Mouse (Mus musculus): ENCODE data around the gene Pex26.

Pex26 gene

DNA sequence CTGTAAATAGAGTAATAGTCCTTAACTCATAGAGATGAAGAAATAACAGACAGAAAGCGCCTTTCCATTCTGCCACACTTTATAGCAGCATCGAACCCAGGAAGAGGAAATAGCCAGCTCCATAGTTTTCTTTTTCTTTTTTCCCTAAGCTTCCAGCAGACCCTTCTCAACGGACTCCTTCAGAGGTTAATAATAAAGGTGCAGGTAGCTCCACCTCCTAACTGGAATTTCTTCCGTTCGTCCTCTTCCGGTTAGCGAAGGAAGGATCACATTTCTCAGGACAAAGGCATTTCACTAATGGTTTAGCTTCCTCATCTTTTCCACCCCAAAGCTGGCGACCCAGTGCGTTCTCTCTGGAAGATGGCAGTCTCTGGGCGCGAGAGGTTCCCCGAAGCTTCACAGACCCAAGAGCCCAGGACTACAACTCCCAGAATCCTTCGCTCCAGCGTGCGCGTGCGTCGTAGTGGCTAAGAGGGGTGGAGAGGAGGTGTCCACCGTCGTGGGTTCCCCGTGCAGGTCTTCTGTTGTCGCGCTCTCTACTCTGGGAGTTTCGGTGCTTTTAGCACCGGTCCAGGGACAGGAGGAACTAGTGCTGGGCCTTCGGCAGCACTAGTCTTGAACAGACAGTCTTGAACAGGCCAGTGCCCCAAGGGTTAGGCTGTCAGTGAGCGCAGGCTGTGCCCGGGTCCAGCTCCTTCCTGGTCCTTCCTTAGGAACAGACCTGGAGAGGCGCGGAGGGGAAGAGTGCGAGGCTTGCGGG, at the start of gene Pex26:
Pex26 (plus strand) TSS at position 254 of the 760 bp plus-strand sequence.
- in situ Hi-C loops (cut with MboI, MseI), result no loop called here

DNA sequence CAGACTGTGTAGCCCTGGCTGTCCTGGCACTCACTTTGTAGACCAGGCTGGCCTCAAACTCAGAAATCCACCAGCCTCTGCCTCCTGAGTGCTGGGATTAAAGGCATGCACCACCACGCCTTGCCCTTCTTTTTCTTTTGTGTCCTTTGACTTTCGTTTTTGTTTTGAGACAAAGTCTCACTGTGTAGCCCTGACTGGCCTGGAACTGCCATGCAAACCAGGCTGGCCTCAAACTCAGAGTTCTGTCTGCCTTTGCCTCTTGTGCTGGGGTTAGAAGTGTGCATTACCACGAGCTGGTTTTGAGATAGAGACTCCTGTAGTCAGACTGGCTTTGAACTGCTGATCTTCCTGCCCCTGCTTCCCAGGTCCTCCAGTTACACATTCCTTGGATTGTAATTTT, 49.2 kb upstream of the Pex26 start:
- in situ Hi-C loops (cut with MboI, MseI), result loop anchor here (5.0 to 10.0 kb wide), 2 partner anchors 43 to 159 kb away; no protein-coding TSS in a partner anchor

DNA sequence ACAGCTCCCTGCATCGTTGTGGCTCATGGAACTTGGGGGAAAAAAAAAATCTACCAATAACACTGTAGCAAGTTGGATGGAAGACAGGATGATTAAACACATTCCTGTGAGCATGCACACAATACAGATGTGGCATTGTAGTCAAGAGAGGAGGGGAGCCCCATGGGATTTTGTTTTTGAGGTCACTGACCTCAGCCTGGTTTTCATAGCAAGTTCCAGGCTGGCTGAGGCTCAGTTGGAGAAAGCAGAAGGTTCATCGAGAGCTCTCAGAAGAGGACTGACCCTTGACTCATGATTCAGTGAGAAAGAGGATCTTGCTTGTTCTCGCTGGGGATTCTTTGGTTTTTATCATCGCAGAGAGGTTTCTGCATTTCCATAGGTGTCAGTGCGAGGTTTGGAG, 48.6 kb upstream of the Pex26 start:
- in situ Hi-C loops (cut with MboI, MseI), result loop anchor here (5.0 to 10.0 kb wide), 2 partner anchors 42 to 160 kb away; no protein-coding TSS in a partner anchor

DNA sequence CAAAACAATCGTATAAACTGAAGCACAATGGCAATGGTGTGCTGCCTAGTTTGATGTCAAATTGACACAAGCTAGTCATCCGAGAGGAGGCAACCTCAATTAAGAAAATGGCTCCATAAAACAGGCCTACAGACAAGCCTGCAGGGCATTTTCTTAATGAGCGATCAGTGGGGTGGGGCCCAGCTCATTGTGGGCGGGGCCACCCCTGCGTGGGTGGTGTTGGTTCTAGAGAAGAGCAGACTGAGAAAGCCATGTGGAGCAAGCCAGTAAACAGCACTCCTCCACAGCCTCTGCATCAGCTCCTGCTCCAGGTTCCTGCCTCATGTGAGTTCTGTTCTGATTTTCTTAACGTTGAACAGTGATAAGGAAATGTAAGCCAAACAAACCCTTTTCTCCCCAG, 46.2 kb upstream of the Pex26 start:
- in situ Hi-C loops (cut with MboI, MseI), result loop anchor here (10.0 kb wide), 1 partner anchor 162 kb away; no protein-coding TSS in a partner anchor

DNA sequence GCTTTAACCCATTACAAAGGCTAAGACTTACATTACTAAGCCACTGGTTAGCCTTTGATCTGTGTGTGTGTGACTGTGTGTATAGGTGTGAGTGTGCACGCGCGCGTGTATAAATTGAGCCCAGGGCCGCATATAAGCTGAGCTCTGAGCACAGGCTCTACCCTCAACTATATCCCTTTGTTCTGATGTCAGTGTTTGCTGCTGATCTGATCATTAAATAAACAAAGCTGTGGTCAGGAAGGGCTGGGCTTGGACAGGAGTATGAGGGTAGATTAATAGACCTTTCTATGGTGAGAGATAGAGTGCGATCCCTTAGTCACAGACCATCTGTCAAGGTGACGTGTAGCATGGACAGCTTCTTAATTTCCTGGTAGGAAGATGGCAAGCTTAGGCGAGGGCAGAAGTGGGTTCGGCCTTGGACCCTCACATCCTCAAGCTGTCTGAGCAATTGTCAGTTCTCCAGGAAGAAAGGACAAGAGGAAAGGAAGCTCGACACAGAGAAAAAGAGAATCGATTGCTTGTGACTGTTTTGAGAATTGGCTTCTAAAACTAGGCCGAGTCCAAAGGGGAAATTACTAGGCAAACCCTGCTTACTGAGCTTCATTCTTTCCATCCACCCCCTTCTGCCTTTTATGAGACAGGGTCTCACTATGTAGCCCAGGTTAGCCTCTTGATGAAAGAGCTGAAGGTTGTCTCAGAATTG, 45.0 kb upstream of the Pex26 start:
- in situ Hi-C loops (cut with MboI, MseI), result loop anchor here (10.0 kb wide), 1 partner anchor 164 kb away; no protein-coding TSS in a partner anchor

DNA sequence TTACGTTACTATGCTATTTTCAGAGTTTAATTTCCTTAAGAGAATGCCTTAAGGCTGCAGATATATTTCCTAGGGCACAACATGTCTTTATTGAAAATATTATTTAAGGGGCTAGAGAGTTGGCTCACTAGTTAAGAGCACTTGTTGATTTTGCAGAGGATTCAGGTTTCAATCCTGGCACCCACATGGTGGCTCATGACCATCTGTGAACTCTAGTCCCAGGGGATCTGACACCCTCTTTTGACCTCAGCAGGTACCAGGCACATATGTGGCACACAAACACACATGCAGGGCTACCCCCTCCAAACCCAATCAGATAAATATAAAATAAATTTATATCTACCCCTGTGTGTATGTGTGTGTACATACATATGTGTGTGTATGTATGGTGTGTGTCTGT, 44.2 kb upstream of the Pex26 start:
- in situ Hi-C loops (cut with MboI, MseI), result loop anchor here (10.0 kb wide), 1 partner anchor 164 kb away; no protein-coding TSS in a partner anchor

DNA sequence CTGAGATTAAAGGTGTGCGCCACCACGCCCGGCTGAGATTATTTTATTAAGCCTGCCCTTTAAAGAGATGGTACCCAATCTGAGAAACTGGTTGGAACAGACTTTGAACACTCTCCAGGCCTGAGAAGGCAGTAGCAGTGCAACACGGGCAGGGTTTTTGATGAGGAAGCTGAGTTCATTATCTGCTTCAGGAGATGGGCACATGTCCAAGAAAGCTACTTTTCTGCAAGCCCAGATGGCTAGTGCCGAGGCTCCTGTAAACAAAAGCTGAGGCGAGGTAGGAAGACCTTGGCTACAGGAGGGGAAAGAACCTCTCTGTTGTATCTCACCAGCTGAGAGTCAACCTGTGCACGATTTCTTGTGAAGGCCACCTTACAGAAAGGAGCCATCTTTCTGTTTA, 41.2 kb upstream of the Pex26 start:
- in situ Hi-C loops (cut with MboI, MseI), result no loop called here

DNA sequence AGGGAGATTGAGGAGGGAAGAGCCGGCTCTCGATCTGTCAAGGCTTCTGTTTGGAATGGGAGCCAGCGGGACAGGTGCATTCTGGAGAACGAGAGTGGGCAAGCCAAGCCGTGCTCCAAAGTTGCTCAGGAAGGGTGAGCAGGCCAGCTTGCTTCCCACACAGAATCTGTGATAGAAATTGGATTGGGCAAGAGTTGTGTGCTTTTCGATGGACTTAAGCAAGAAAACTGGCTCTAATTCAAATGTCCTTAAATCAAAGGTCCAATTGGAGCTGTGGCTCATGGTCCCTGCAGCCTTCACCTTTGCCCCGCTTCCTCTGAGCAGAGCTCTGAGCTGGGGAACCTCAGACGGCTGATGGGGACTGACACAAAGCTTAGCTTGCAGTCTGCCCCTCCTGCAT, 40.0 kb upstream of the Pex26 start:
- in situ Hi-C loops (cut with MboI, MseI), result no loop called here

DNA sequence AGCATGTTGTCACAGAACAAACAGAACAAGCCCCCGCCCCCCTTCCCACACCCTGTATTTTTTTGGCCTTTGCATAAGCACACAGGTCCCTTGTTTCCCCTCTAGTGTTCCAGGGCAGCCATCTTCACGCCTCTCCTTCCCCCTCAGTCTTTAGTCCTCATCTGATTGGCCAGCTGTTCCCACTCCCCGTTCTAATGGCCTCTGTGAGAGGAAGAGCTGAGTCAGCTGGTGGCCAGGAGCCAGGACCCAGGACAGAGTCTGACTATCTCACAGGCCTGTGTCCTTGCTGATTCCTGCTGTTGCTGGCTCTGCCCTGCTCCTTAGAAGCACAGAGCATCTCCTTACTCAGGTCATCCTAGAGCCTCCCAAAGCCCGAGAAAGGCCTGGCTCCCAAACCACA, 39.4 kb upstream of the Pex26 start:
- in situ Hi-C loops (cut with MboI, MseI), result no loop called here

DNA sequence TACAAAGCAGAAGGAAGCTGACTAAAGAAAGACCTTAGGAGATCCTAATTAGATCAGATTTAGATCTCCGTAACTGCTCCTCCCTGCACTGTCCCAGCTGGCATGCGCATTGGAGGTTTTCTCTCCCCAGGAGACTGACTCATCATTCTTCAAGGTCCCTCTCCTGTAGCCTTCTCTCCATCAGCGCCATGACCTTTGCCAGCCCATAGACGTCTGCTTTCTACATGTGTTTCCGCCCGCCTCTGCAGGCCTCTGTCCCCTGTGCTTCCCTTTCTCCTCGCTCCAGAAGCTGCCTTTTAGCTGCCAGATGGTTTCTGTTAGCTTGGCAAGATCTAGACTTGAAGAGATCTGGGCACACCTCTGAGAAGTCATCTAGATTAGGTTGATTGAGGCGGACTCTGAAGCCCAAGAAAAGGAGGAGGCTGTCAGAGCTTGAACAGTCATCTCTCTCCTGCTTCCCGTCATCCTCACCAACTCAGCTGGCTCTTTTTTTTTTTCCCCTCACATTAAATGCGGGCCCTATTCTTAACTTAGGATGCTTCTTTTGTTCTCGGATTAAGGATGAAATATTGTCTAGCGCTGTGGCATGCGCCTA, 38.4 kb upstream of the Pex26 start:
- in situ Hi-C loops (cut with MboI, MseI), result no loop called here

DNA sequence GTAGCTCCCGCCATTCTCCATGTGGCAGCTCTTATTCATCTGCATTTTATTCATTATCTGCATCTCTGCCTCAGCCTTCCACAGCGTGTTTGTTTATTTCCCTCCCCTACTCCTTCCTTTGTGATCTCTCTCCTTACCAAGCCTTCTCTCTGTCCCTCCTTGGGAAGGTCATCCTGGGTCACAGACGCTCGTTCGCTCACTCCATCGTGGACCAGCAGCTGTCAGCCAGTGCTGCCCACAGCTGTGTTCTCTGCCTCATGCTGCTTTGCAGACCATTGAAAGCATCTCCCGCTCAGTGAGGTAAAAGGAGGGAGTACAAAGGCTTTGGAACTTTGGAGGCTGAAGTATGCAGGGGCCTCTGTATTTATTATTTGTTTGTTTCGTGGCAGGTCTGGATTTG, 37.6 kb upstream of the Pex26 start:
- in situ Hi-C loops (cut with MboI, MseI), result no loop called here

DNA sequence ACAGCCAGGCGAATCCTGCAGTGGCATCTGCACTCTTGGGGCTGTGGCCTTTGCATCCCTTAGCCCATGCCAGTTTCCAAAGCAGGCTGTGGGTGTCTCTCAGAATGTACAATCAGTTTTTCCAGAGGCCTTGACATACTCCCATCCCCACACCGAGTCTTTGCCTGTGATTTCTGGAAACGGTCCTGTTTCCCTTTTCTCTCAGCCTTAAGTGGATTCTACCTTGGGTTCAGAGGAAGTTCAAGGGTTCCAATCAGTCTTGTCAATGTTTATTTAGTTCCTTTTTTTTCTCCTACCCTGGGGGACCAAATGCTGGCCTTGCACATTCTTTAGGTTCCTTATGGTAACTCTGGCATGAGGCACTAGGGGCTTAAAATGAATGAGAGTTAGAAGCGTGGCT, 36.7 kb upstream of the Pex26 start:
- in situ Hi-C loops (cut with MboI, MseI), result no loop called here

DNA sequence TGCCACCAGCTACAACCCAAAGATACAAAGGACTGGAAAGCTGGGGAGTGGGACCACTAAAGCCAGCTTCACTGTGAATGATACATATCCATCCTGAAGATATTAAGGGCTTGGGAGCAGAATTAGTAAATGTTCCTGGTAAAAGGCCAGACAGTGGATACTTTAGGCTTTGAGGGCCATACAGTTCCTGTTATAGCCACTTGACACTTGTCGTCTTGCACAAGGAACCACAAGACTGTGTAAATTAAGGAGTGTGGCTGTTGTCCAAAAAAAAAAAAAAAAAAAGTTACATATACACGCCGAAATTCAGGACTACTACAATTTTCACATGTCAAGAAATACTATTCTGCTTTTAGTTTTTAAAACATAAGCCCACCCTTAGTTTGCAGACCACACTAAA, 35.1 kb upstream of the Pex26 start:
- in situ Hi-C loops (cut with MboI, MseI), result no loop called here

DNA sequence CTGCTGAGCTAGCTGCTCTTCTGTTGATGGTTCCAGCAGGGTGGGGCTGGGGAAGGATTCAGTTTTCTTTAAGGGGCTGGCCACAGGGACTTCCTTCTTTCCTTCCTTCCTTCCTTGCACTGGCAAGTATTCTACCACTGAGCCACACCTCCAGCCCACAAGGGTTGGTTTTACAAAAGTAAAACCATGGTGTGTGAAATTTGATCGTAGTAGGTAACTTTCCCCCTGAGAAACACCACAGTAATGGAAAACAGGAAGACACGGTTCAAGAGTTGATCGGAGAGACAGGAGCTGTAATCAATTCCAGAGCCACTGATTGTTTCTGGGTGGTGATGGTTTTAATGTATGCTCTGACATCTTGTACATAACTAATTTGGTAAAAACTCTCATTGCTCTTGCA, 34.0 kb upstream of the Pex26 start:
- in situ Hi-C loops (cut with MboI, MseI), result no loop called here

DNA sequence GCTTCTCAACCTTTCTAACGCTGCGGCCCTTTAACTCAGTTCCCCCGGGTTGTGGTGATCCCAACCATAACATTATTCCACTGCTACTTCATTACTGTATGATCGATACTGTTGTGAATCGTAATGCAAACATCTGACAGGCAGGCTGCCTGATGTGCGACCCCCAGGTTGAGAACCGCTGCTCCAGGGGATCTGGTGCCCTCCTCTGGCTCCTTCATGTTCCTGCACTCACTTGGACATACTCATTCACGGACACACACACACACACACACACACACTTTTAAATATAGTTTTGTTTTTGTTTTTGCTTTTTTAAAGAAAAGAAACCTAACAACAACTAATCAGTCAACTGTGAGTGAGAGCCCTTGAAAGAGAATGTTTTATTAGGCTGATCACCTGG, 33.3 kb upstream of the Pex26 start:
- in situ Hi-C loops (cut with MboI, MseI), result no loop called here

DNA sequence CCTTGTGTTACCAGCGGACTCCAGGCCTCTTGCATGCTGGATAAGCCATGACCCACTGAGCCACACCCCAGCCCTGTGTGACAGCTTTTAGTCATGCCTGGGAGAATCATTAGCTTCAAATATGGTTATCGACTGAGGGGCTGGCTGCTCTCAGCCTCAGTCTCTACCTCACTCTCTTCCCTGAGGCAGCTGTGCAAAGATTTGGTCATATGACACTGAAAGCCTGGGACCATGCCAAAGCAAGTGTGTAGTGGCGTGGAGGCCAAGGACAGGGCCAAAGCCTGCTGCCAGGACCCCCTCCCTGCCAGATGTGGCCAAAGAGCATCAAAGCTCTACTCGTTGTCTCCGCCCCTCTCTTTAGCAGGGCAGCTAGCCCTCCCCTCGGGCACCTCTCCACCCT, 31.7 kb upstream of the Pex26 start:
- in situ Hi-C loops (cut with MboI, MseI), result no loop called here

DNA sequence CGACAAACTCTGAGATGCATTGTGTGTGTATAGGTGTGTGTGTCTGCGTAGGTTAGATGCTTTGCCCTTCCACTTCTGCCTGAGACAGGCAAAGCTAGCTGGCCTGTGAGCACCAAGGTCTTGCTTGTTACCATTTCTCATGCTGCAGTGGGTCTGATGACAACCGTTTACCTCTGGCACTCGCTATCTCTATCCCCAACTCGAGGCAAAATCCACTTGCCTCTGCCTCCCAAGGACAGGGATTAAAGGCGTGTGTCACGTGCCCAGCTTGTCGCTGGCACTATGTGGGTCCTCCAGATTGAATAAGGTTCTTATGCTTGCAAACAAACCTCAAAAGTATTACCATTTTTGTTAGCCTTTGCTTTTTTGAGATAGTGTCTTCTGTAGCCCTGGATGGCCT, 30.3 kb upstream of the Pex26 start:
- in situ Hi-C loops (cut with MboI, MseI), result no loop called here

DNA sequence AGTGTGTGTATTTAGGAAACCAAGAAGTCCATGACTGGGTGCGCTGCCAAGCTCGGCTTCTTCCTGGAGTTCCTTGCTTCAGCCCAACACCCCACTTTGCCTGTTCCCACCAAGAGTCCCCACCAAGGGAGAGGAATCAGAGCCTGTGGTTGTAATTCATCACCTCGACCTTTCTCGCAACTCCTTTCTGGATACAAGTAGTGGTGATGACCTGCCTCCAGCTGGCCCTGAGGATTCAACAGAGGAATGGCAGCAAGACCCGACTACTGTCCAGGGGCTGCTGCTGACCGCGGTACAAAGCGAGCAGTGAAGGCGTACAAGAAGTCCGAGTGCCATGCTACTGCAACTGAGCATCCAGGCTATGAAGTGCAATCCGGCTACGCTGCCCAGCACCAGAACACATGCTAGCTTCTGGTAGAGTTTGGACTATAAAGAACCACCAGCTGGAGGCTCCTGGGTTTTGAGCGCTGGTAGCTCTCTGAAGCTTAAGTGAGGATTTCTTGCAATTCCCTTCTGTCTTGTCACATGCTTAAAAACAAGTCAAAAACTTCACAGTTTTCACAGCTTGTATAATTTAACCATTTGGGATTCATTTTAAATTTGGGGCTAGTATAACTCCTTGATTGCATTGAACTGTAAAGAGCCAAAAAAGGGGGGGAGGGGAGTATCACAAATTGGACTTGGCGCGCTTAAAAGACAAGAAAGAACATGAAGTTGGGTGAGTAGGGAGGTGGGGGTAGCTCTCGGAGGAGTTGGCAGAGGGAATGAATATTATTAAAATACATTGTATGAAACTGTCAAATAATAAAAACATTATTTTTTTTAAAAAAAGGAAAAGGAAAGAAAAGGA, 28.8 kb upstream of the Pex26 start:
- in situ Hi-C loops (cut with MboI, MseI), result no loop called here

DNA sequence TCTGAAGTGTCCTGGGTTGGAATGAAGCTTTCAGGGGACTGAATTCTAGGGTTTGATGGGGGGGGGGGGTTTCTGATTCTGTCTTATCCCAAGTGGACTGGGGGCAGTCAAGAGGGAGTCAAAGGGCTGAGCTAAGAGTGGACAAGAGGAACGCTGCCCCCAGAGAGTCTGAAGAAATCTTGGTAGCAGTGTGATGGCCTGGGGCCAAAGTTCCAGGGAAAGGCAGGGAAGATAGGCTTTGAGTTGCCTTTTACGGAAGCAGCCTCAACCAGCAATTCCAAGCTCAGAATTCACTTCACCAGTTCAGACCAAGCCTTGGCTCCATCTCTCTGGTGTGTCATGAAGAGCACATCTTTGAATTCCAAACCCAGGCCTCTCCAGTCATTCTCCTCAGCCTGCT, 27.4 kb upstream of the Pex26 start:
- in situ Hi-C loops (cut with MboI, MseI), result no loop called here

DNA sequence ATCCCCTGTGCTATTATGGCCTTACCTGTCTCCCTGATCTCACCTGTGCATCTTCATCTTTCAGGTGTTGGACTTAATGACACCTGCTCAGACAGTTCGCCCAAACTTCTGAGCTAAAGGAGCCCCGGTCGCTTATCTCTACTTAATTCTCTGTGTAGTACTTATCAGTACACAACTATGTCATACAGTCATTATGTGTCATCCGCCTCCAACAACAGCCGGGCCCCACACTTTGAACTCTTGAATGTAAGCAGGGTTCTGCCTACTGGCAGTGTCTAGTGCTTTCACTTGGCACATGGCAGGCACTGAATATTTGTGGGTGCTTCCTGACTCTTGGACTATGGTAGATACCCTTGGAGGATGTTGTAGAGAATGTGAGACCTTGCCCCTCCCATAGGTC, 23.9 kb upstream of the Pex26 start:
- in situ Hi-C loops (cut with MboI, MseI), result no loop called here

DNA sequence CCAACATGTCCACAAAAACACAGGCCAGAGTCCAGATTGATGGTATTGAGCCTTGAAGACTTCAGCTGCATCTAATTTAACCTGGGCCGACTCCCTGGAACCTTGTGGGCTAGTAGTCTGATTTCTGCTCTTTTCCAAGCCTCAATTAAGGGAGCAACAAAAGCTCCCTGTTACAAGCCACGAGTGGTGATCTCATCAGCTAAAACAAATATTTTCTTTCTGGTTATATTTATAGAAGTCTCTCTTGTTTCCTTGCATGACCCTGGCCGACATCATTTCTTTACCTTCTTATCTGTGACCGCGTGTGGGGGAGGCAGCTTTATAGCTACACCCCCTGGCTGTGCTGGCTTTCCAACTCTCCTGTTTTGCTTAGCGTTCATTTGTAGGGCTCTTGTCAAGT, 23.3 kb upstream of the Pex26 start:
- in situ Hi-C loops (cut with MboI, MseI), result no loop called here

DNA sequence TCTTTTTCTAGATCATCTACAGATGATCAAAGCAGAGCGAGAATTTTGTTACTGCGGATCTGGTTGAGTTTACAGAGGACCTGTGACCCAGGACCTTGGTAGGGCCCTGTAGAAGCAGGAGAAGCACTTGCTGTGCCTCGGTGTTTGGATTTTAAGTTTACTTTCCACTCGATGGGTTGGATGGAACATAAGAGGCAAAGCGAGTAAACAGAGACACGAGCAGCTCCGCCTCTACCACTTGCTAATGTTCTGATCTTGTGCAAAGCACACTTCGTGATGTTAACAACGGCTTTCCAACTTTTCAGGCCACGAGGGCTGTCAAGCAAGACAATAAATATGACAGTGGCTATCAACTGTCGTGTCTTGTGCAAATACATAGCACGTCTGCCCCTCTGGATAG, 20.9 kb upstream of the Pex26 start:
- in situ Hi-C loops (cut with MboI, MseI), result no loop called here

All from regulatory T cell (primary cell).